Mouse (Mus musculus): ENCODE measurements around the gene Rbm8a.

GRCm38 (mm10) chr3:96635906-96636305 lies 6.2 kb downstream of the Rbm8a start:
- TF ChIP-seq POLR2A (IDR thresholded peaks at IDR 0.05; ENCODE audit: low read depth, low read length), result no peak
- TF ChIP-seq CTCF (IDR thresholded peaks at IDR 0.05; ENCODE audit: borderline replicate concordance, insufficient read depth, low read length), result no peak
